Mouse (Mus musculus): ENCODE results near the gene Zfyve28.

Zfyve28 gene

GRCm38 (mm10) chr5:34251794-34252193 is 36.5 kb downstream of the Zfyve28 start:
- CTCF ChIA-PET, result no interaction called here

- CTCF ChIA-PET, result no interaction called here
Observed at GRCm38 (mm10) chr5:34250090-34250489, 38.2 kb downstream of the Zfyve28 start.

GRCm38 (mm10) chr5:34249132-34249531 is 39.1 kb downstream of the Zfyve28 start:
- CTCF ChIA-PET, result interaction anchor here (1.6 kb wide), 1 partner anchor 10 kb away, joined by 3 read pairs; no protein-coding TSS in a partner anchor

- CTCF ChIA-PET, result no interaction called here
Observed at GRCm38 (mm10) chr5:34246443-34246842, 41.8 kb downstream of the Zfyve28 start.

- CTCF ChIA-PET, result no interaction called here
Observed at GRCm38 (mm10) chr5:34243062-34243461, 45.2 kb downstream of the Zfyve28 start.

- CTCF ChIA-PET, result no interaction called here
Observed at GRCm38 (mm10) chr5:34242224-34242963, 45.9 kb downstream of the Zfyve28 start.

- CTCF ChIA-PET, result interaction anchor here (0.6 to 1.4 kb wide), 2 partner anchors 10 to 70 kb away, joined by 3 to 4 read pairs; no protein-coding TSS in a partner anchor
Observed at GRCm38 (mm10) chr5:34238444-34238843, 49.8 kb downstream of the Zfyve28 start.

- CTCF ChIA-PET, result interaction anchor here (0.7 kb wide), 1 partner anchor 34 kb away, joined by 3 read pairs; no protein-coding TSS in a partner anchor
Observed at GRCm38 (mm10) chr5:34235898-34236420, 52.3 kb downstream of the Zfyve28 start.

- CTCF ChIA-PET, result no interaction called here
Observed at GRCm38 (mm10) chr5:34235056-34235455, 53.2 kb downstream of the Zfyve28 start.

GRCm38 (mm10) chr5:34233221-34233515 is 55.1 kb downstream of the Zfyve28 start:
- CTCF ChIA-PET, result interaction anchor here (0.6 kb wide), 1 partner anchor 99 kb away, joined by 6 read pairs; no protein-coding TSS in a partner anchor

GRCm38 (mm10) chr5:34232481-34233220 is 55.6 kb downstream of the Zfyve28 start:
- CTCF ChIA-PET, result interaction anchor here (0.6 kb wide), 1 partner anchor 98 kb away, joined by 6 read pairs; no protein-coding TSS in a partner anchor

- CTCF ChIA-PET, result no interaction called here
Observed at GRCm38 (mm10) chr5:34231901-34232300, 56.3 kb downstream of the Zfyve28 start.

GRCm38 (mm10) chr5:34230599-34231485 is 57.4 kb downstream of the Zfyve28 start:
- CTCF ChIA-PET, result no interaction called here

GRCm38 (mm10) chr5:34229503-34229902 is 58.7 kb downstream of the Zfyve28 start:
- CTCF ChIA-PET, result no interaction called here

- CTCF ChIA-PET, result no interaction called here
Observed at GRCm38 (mm10) chr5:34225516-34225915, 62.7 kb downstream of the Zfyve28 start.

- CTCF ChIA-PET, result no interaction called here
Observed at GRCm38 (mm10) chr5:34224515-34224914, 63.7 kb downstream of the Zfyve28 start.

GRCm38 (mm10) chr5:34220001-34220400 is 68.2 kb downstream of the Zfyve28 start:
- CTCF ChIA-PET, result no interaction called here

GRCm38 (mm10) chr5:34218672-34219071 is 69.6 kb downstream of the Zfyve28 start:
- CTCF ChIA-PET, result no interaction called here

GRCm38 (mm10) chr5:34217756-34218155 is 70.5 kb downstream of the Zfyve28 start:
- CTCF ChIA-PET, result no interaction called here

GRCm38 (mm10) chr5:34216025-34216424 is 72.2 kb downstream of the Zfyve28 start:
- CTCF ChIA-PET, result no interaction called here

GRCm38 (mm10) chr5:34213659-34214058 is 74.6 kb downstream of the Zfyve28 start:
- CTCF ChIA-PET, result no interaction called here

GRCm38 (mm10) chr5:34210279-34210678 is 78.0 kb downstream of the Zfyve28 start:
- CTCF ChIA-PET, result interaction anchor here (0.7 to 1.7 kb wide), 4 partner anchors 27 to 47 kb away, joined by 7 to 12 read pairs (median 10); no protein-coding TSS in a partner anchor
